Mouse (Mus musculus) cerebellum, adult 2 months (tissue): Measurements from ENCODE around the gene Mettl1.

ENCODE experiments used
- CTCF ChIP-seq: fragments of 200-500 bp; IDR thresholded peaks from 2 replicates; pipeline ENCODE4 v1.5.1; 2011; ENCODE audit warnings: low read depth, mild to moderate bottlenecking, control low read depth, low read length, moderate library complexity, borderline replicate concordance; ENCODE audit not compliant: insufficient read depth
- POLR2A ChIP-seq: fragments of 200-500 bp; IDR thresholded peaks from 2 replicates; pipeline ENCODE4 v1.6.1; 2011; ENCODE audit warnings: low read length, control low read depth, borderline replicate concordance; ENCODE audit not compliant: insufficient read depth

DNA sequence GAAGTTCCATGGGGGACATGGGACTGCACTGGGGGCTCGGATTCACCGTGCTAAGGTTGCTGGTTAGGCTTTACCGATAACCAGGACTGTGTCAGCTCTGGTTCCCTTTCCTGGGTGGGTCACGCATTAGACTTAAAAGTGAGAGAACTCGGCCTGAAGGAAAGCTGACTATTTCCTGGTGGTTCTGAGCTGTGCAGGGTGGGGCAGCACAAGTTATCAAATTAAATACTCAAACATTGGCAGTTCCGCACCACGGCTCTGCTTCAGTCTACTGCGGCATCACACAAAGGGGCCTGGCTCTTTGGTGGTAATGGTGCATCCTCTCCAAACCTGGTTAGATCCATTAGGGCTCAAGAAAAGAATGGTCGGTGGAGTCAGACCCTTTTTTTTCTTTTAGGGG lies 39.9 kb upstream of the Mettl1 start:
- no peak for TF ChIP-seq POLR2A
- TF ChIP-seq CTCF: no peak
